Mouse (Mus musculus): ENCODE measurements around the gene Gm42906. TPM values are rescaled to one million over a fixed set of nuclear protein-coding genes. Genes with fewer than 3 reads are reported as not detected.

Gm42906 gene
- polyA plus RNA-seq, 1 experiment = 1.2 TPM

DNA sequence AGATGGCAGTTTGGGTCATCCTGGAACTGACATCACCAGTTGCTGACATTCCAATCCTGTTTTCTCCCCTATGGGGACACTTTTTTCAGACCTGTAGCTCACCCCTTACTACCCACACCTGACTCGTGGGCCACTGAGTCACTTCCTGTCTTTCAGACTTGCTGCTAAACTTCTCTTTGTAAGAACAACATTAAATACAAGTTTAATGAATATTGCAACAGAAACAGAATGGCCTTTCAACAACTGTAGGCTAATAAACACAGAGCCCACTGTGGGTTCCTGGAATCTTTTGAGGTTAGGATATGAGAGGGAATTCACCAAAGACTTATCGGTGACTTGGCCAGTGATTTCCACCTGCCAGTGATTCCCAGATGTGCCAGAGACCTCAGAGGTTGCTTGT lies 318.1 kb downstream of the Gm42906 start:
- DNase-seq (ENCODE audit: low spot score) = no peak

DNA sequence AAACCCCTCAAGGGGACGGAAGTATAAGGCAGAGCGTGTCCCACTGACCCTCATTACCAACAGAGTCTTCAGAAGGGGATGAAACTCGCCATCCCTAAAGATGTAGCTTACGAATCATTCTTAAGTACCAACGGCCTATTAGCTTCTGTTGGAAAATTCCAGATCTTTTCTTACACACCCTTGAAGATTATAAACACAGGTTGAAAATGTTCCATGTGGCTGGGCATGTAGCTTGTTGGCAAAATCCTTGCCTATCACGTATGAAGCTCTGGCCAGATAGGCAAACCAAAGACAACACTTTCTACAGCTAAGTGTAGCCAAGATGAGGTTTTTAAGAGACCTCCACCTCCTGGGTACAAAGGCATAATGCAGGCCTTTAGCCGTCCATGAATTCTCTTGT lies 319.0 kb downstream of the Gm42906 start:
- DNase-seq (ENCODE audit: low spot score) = no peak

DNA sequence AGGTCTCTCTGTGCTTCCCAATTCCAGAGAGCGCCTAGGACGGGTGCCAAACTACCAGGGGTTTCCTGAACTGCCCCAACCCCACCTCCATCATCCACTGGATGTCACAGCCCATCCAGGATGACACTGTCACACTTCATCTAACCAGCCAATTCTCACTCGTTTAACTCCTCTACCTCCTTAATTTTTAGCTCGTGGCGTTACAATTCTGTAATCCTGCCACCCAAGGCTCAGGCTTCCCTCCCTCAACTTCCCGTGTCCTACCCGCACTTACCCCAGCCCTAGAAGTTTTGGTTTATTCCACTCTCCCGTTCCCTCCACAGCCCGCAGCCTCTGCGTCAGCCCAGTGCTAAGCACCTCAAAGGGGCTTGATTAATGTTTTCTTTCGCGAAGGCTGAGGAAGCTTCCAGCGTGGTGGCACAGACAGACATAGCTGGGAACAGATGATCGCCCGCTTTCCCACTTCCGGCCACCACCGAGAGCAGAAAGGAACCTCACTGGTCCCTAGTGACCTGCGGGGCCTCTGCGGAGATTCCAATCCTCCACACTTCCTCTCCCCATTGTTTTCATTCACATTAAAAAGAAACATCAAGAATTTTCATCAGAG lies 319.6 kb downstream of the Gm42906 start:
- no peak for DNase-seq (ENCODE audit: low spot score)

DNA sequence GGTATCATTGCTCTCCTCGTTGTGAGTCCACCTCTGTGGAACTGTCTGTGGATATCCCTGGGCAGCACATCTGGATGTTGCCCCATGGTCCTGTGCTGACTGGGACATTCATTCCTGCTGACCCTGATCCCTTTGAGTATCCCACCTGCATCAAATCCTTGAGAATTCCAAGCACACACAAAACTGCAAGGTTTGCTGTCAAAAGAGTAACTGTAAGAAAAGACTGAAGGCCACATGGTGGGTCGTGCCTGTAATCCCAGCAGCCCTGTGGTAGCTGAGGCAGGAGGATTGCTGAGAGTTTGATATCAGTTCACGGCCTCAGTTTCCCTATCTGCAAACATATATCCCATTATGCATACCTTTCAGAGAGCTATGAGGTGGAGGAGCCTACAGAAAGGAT lies 321.1 kb downstream of the Gm42906 start:
- no peak for DNase-seq (ENCODE audit: low spot score)

DNA sequence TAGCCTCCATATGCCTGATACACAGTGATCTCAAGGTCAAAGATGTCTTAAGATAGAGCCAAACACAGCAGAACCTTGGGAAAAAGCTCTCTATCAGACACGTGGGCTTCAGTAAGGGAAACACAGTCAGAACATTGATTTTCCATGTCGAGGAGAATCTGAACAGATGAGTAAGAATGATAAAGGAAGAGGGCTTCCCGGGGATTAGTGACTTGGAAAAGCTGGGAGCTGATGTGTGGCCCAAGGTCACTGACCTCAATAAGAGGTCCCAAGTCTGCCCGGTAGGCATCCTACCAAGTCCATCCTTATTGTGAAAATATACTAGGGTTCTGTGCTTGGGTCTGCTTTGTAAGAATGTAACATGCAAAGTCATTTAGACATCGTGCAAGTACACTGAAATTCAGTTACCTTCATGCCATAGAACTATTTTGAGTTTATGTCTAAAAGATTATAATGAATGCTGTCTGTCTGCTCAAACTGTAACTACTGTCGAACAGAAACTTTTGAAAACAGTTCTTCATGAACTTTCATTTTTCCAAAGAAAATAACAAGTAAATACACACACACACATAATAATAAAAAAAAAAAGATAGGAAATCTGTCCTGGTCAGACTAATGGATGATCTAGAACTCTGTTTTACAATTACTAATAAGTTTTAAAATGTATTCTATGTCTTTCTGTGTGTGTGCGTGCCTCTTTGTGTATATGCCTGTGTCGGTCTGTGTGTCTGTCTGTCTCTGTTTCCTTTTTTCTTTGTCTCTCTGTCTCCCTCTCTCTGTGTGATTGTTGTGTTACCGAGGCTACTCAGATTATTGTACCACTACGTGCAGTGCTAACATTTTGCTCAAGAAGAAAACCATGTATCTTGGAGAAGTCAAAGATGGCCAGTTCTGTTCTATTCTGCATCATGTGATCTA lies 322.6 kb downstream of the Gm42906 start:
- no peak for DNase-seq (ENCODE audit: low spot score)

GRCm38 (mm10) chr5:151104354-151105053 lies 323.5 kb downstream of the Gm42906 start:
- no peak for DNase-seq (ENCODE audit: low spot score)

- DNase-seq (ENCODE audit: low spot score) = no peak
Observed at GRCm38 (mm10) chr5:151103284-151103683, 324.7 kb downstream of the Gm42906 start.

GRCm38 (mm10) chr5:151102262-151102661 lies 325.7 kb downstream of the Gm42906 start:
- DNase-seq (ENCODE audit: low spot score) = no peak

- no peak for DNase-seq (ENCODE audit: low spot score)
Observed at GRCm38 (mm10) chr5:151096012-151096411, 332.0 kb downstream of the Gm42906 start.

- DNase-seq (ENCODE audit: low spot score) = no peak
Observed at GRCm38 (mm10) chr5:151092886-151093665, 334.9 kb downstream of the Gm42906 start.

GRCm38 (mm10) chr5:151090996-151091395 lies 337.0 kb downstream of the Gm42906 start:
- no peak for DNase-seq (ENCODE audit: low spot score)

- no peak for DNase-seq (ENCODE audit: low spot score)
Observed at GRCm38 (mm10) chr5:151089201-151089600, 338.8 kb downstream of the Gm42906 start.

DNA sequence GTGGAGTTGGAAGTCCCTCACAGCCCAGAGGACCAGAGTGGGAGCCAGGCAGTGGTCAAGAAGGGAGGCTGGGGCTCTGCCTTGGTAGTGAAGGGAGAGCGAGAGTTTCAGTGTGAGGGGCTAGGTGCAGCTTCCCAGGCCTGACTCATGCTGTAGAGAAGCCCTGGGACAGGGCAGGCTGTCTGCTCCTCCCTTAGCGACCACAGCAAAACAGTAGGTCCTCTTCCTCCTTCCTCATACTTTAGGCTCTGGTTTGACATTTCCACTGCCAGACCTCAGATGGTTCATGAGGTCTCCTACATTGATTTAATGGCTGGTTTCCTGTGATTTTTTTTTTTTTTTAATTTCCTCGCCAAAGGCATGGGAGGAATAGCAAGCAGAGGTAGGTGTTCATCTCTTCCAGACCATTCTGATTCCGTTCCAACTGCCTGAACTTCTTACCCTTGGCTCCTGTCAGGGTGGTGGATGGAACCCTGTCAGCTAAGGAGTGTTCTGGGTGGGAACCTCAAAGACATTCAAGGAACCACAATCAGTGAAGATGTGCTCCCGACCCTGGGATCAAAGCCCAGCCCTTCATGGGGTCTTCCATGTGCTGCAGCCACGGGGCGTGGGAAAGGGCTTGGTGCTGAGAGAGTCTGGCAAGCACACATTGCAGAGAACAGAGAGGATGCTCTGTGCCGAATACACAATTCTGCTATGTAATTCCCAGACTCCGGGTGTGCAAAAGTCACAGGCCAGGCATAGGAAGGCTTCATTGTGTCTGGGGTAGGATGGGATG lies 341.3 kb downstream of the Gm42906 start:
- DNase-seq (ENCODE audit: low spot score) = no peak

- no peak for DNase-seq (ENCODE audit: low spot score)
Observed at GRCm38 (mm10) chr5:151085749-151086148, 342.2 kb downstream of the Gm42906 start.

- no peak for DNase-seq (ENCODE audit: low spot score)
Observed at GRCm38 (mm10) chr5:151080276-151080675, 347.7 kb downstream of the Gm42906 start.

DNA sequence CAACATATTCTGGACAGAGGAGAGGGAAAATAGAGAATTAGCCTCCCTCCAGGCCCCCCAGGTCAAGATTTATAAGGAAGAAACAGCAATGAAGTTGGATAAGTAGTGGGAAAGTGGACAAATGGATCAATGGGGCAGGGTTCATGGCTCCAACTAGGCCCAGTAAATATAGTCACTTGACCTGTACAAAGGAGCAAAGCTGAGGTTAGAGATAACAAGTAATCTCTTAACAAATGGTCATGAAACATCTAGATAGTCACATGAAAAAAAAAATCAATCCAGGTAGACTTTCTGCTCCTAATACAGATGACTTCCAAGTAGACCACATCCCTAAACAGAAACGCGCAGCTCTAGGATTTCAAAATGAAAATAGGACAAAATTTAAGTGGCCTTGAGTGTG lies 350.0 kb downstream of the Gm42906 start:
- no peak for DNase-seq (ENCODE audit: low spot score)

DNA sequence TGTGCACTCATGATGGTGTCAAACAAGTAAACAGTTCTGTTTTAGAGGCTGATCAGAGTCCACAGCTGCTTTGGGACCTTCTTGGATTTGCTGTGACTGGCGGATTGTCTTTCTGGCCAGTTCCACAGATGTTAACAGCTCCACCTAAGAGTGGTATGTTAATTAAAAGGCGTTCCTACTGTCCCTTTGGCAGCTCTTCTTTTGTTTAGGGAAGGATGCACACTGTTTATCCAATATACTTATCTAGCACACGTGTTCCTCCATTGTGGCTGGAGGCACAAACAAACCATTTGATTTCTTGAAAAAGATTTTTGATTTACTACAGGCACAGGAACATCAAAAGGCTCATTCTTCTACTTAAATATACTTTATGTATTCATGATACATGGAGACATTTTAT lies 351.0 kb downstream of the Gm42906 start:
- DNase-seq (ENCODE audit: low spot score) = no peak

DNA sequence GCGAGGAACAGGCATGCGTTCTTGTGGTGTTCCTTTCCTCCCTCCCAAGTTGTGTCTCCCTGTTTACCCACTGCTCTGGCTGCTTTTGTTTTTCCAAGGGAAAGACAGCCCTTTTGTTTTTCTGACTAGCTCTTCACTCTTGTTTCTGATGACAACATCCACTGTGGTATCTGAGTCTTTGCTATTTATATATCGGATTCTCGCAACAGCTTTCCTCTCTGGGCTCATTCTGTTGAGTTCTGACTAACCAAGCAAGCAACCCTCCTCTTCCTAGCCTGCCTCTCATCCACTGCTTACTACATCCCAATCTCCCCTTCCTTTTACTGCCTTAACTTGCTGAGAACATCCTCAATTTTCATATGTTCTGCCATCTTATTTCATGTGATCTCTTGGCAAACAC lies 353.7 kb downstream of the Gm42906 start:
- no peak for DNase-seq (ENCODE audit: low spot score)

DNA sequence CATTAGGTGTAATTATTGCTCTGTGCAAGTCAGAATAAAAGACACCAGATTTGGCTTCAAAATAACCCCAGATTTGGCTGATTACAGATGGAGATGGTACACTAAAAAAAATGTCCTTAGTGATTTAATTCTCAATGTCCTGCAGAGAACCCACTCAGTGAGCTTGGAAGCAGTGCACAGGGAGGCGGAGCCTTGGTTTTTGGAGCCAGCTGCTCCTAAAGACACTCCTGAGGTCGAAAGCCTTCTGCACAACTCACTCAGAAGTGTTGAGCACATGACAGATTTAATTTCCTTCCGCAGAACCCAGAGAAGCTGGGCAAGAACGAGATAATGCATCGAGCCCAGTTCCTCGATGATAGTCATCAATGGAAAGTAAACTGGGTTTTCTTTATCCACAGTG lies 356.5 kb downstream of the Gm42906 start:
- no peak for DNase-seq (ENCODE audit: low spot score)

GRCm38 (mm10) chr5:151070896-151071295 lies 357.1 kb downstream of the Gm42906 start:
- DNase-seq (ENCODE audit: low spot score) = no peak

GRCm38 (mm10) chr5:151069569-151069968 lies 358.4 kb downstream of the Gm42906 start:
- DNase-seq (ENCODE audit: low spot score) = no peak

Data from urinary bladder, adult 2 months (tissue).